Mouse (Mus musculus): ENCODE measurements around the gene Olfr1037.
"Not testable (repeated sequence)": the region's sequence is repeated elsewhere in the genome, so short reads cannot be mapped to it uniquely, and the experiment has no call there.

Olfr1037 gene

DNA sequence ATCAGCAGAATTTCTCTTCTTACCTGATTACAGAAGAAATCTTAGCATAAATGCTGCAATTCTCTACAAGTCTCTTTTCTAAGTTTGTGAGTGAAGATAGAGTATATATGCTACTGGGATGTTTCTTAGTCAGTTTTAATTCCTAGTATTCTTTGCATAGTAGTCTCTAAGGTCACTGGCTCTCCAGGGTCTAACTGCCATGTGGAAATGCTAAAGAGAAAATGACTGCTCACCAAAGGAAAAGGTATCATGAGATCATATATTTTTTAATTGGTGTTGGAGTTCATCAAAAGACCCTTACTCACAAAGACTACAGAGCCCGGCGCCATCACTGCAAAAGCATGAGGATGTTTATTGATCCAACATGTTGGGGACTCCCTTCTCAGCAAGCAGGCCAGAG, at the start of gene Olfr1037:
TSS of gene Olfr1037 (minus strand) at position 101 of the 400 bp plus-strand sequence.
- no peak for DNase-seq (ENCODE audit: low spot score in 2 of 2)

DNA sequence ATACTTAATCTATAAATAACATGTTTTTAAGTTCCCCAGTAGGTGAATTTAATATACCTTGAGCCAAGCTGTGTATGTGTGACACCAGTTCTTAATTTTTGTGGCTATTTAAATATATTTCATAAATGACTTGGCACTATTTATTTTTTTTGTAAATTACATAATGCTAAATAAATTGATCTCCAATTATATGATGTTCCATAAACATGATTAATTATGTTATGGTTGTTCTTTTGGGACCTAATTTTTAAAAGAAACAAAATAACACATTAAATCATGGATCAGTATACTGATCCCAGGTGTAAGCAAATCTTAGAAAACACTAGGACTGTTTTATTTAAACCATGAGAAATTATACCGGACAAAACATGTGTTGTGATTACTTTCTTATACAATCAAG, 48.6 kb upstream of the Olfr1037 start, which contains the start of gene Olfr1039:
TSS of gene Olfr1039 (minus strand) at position 101 of the 400 bp plus-strand sequence.
- no peak for DNase-seq (ENCODE audit: low spot score in 2 of 2)

DNA sequence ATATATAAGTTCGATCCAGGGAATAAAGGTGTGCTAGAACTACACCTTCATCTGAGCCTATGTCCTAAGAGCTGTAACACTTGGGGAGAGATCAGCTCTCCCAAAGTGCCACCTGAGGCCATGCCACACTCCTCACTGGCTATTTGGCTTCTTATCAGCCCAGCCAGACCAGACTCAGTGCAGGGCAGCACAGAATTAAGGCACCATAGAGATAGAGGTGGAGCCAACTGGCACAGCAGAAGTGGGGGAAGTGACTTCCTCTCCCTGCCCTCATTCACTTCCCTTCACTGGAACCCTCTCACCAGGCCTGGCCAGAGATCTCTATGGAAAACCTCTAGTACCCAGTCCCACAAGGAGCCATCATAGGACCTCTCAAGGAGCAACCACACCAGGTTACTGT, 6.7 kb downstream of the Olfr1037 start:
- DNase-seq (ENCODE audit: low spot score in 2 of 2): not testable (repeated sequence)

DNA sequence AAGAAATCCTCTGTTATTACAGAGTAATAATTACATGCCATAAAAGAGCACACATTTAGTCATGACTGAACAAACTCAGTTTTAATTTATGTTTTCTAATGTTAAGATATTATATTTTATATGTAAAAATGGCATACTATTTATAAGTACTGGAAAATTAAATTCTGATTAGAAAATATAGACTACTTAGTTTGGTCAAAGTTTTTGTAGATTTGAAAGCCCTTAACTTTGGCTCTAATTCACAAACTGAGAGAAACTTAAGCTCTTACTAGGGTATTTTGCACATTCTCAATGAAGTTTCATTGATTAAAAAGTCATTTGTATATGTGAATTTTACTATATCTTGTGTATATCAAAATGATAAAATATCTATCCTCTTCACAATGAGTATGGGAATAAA, 13.5 kb downstream of the Olfr1037 start, which contains the start of gene Olfr1036:
TSS of gene Olfr1036 (plus strand) at position 301 of the 400 bp plus-strand sequence.
- DNase-seq (ENCODE audit: low spot score in 2 of 2): not testable (repeated sequence)

DNA sequence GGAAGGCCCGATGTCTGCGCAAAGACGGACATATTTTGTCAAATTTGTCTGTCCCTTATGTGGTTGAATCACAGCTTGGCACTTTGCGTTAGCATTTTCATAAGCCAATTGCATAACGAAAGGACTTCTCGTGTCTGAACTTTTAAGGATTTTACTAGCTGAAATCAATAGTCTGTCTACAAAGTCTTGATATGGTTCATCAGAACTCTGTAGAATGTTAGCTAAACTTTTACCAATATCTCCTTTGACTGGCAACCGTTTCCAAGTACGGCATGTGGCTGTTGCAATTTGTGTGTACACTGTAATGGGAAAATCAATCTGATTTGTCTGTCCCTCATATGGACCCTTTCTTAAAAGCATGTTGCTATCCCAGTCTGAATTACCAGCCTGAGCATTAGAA, 17.0 kb downstream of the Olfr1037 start:
- no peak for DNase-seq (ENCODE audit: low spot score in 2 of 2)

DNA sequence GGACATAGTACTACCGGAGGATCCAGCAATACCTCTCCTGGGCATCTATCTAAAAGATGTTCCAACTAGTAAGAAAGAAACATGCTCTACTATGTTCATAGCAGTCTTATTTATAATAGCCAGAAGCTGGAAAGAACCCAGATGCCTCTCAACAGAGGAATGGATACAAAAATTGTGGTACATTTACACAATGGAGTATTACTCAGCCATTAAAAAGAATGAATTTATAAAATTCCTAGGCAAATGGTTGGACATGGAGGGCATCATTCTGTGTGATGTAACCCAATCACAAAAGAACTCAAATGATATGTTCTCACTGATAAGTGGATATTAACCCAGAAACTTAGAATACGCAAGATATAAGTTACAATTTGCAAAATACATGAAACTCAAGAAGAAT, 23.4 kb downstream of the Olfr1037 start:
- not testable (repeated sequence) for DNase-seq (ENCODE audit: low spot score in 2 of 2)

DNA sequence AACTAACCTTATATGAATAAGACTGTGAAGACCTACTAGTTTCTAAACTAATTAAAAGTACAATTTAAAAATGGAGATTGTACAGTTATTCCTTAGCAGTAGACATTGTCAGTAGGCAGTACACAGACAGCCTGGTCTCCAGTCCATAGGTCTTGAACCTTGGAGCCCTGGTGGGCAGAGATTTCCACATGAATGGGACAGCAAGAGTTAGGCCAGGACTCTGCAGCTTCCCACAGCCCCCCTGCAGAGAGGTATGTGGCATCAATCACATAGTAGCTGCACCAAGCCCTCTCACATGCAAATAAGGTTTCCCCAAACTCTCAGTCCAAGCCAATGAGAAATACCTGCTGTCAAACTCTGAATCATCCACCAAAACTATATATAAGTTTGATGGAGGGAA, 36.4 kb downstream of the Olfr1037 start:
- DNase-seq (ENCODE audit: low spot score in 2 of 2): not testable (repeated sequence)

DNA sequence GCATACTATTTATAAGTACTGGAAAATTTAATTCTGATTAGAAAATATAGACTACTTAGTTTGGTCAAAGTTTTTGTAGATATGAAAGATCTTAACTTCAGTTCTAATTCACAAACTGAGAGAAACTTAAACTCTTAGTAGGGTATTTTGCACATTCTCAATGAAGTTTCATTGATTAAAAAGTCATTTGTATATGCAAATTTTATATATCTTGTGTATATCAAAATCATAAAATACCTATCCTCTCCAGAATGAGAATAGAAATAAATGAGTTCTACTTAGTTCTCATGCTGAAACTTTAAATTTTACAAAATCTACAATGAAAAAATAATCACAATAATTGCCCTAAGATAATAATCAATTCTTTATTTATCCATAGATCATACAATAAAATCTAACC, 41.6 kb downstream of the Olfr1037 start, which contains the start of gene Olfr1034:
TSS of gene Olfr1034 (plus strand) at position 301 of the 400 bp plus-strand sequence.
- no peak for DNase-seq (ENCODE audit: low spot score in 2 of 2)
